Mouse (Mus musculus) heart, postnatal 0 days (tissue): ENCODE measurements at regions not wholly inside any gene's neighbourhood (a gene's known extent, or its start where the extent isn't known, plus 50 kb on each side); places are given as distances from the start of the nearest gene placed in this dataset.

ENCODE experiments used
- CTCF ChIP-seq: IDR thresholded peaks from 2 replicates; pipeline ENCODE4 v1.5.1; 2016; ENCODE audit warnings: antibody characterized with exemption, control low read depth, low read depth
- EP300 ChIP-seq: IDR thresholded peaks from 2 replicates; pipeline ENCODE4 v1.6.1; 2016; ENCODE audit warnings: antibody characterized with exemption, low read depth

GRCm38 (mm10) chr13:79047240-79047639 is 847.7 kb upstream of the Nr2f1 start:
- TF ChIP-seq CTCF (no peak), EP300 (no peak)
